Mouse (Mus musculus): ENCODE measurements around the gene Pak1ip1. TPM values are rescaled to one million over a fixed set of nuclear protein-coding genes. Genes with fewer than 3 reads are reported as not detected.

Gene Pak1ip1
- polyA plus RNA-seq, 1 experiment from 2014 or later: 92.0 TPM

DNA sequence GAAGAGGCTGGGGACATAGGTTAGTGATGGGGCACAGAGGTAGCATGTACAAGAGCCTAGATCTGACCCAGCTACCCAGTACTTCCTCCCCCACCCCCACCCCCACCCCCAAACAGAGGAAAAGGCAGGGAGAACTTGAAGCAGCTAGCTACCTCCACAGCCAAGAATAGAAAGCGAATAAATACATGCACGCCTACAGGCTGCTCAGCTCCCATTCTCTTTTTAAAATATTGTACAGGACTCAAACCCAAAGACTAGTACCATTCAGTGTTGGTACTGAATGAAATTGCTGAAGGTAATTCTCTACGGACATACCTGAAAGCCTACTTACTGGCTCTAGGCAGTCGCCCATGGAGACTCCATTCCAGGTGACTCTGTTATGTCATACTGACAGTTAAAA lies 41.7 kb downstream of the Pak1ip1 start:
- WGBS: 97% methylated on average over 4 of the region's 4 CpGs
- H3K4me1 ChIP-seq (replicated peaks; ENCODE audit: control insufficient read depth, insufficient read depth, low read length): no peaks in the 10 kb centered on the region
- DNase-seq (ENCODE audit: low spot score): no peak
- H3K27ac ChIP-seq (ENCODE audit: low read depth, low read length): no peak overlapping the region
- no peak overlapping the region for H3K4me2 ChIP-seq (ENCODE audit: low read depth, low read length, severe bottlenecking)
- no peaks in the 10 kb centered on the region for H3K9me3 ChIP-seq (ENCODE audit: control insufficient read depth, low read length)
- H3K27me3 ChIP-seq (ENCODE audit: control insufficient read depth, insufficient read depth, low read length): no peaks in the 10 kb centered on the region; the same call in 1 of the 2 replicates
- no peak for ATAC-seq (replicated peaks; ENCODE audit: low FRiP score)
- H3K4me3 ChIP-seq (ENCODE audit: low read depth, low read length): no peak overlapping the region
- H3K9ac ChIP-seq (ENCODE audit: low read length): no peak overlapping the region
- no peaks in the 10 kb centered on the region for H3K36me3 ChIP-seq (ENCODE audit: control insufficient read depth, insufficient read depth, low read length)

DNA sequence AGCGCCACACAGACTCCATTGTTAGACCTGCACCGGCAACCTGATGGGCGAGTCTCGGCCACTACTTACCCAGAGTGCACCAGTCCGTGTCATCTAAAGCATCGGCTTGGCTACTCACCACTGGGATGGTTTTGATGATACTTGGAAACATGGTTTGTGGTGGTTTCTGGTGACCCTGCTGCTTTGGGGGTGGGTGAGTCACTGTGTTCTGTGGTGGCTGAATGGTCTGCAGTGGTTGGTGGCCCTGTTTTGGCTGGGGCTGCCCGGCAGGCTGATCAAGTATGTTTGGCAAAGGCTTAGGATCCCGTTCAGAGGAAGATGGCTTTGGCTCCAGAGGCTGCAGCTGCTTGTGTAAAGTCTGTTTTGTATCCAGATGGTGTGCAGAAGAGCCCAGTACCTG lies 45.1 kb downstream of the Pak1ip1 start:
- Histone ChIP-seq H3K4me1 (replicated peaks; ENCODE audit: control insufficient read depth, insufficient read depth, low read length) (no peaks in the 10 kb centered on the region), H3K4me2 (ENCODE audit: low read depth, low read length, severe bottlenecking) (no peak overlapping the region), H3K4me3 (ENCODE audit: low read depth, low read length) (no peak overlapping the region), H3K27ac (ENCODE audit: low read depth, low read length) (no peak overlapping the region), H3K9ac (ENCODE audit: low read length) (no peak overlapping the region), H3K9me3 (ENCODE audit: control insufficient read depth, low read length) (no peaks in the 10 kb centered on the region), H3K36me3 (ENCODE audit: control insufficient read depth, insufficient read depth, low read length) (no peaks in the 10 kb centered on the region), H3K27me3 (ENCODE audit: control insufficient read depth, insufficient read depth, low read length) (peaks cover 12% of the 10 kb centered on the region)
- WGBS: 93% methylated on average over 8 of the region's 8 CpGs
- no peak for DNase-seq (ENCODE audit: low spot score)
- no peak for ATAC-seq (replicated peaks; ENCODE audit: low FRiP score)

DNA sequence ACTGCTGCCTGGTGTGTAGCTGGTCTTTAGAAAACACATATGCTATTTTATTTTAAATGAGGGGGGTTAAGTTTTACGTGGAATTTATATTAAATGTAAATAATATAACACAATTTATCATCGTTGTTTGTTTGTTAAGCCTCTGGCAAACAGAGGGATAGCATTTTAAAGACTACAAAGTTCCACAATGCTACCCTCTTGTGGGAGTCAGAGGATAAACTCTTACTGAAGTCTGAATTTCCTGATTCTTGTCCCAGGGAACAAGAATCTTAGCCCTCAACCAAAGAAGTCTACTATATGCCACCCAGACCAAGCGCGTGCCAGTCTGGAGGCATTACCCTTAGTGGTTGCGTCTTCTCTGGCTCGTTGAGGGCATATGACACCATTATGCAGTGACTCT lies 46.5 kb downstream of the Pak1ip1 start:
- Histone ChIP-seq H3K9me3 (ENCODE audit: control insufficient read depth, low read length) (no peaks in the 10 kb centered on the region), H3K4me1 (replicated peaks; ENCODE audit: control insufficient read depth, insufficient read depth, low read length) (0 out of 2 replicates have a peak, but pooled peaks cover 2% of the 10 kb centered on the region), H3K36me3 (ENCODE audit: control insufficient read depth, insufficient read depth, low read length) (no peaks in the 10 kb centered on the region), H3K27me3 (ENCODE audit: control insufficient read depth, insufficient read depth, low read length) (peaks cover 12% of the 10 kb centered on the region), H3K4me2 (ENCODE audit: low read depth, low read length, severe bottlenecking) (no peak overlapping the region), H3K9ac (ENCODE audit: low read length) (no peak overlapping the region), H3K27ac (ENCODE audit: low read depth, low read length) (no peak overlapping the region), H3K4me3 (ENCODE audit: low read depth, low read length) (no peak overlapping the region)
- ATAC-seq (replicated peaks; ENCODE audit: low FRiP score) (no peak), DNase-seq (ENCODE audit: low spot score) (no peak)
- 89% methylated on average over 6 of the region's 6 CpGs for WGBS

DNA sequence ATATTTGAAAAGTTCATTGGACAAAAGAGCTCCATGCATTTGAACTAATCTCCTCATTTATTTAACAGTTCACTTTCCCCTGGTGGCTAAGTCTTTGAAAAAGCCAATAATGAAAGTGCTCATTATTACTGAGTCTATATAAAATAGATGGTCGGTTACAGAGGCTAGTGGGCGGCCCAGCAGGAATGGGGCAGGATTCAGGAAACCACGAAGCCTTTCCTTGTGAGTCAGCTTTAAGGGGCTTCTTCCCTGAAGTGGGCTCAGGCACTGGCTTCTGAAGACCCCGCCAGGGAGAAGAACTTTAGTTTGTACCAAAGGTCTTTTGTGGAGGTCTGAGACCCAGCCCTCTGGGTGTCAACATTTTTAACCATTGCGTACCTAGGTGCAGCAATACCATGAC lies 51.1 kb downstream of the Pak1ip1 start:
- peaks cover 17% of the 10 kb centered on the region for H3K27me3 ChIP-seq (ENCODE audit: control insufficient read depth, insufficient read depth, low read length)
- ATAC-seq (replicated peaks; ENCODE audit: low FRiP score): peak; percentile 70

More for the DNA sequence above, 51.1 kb downstream of the Pak1ip1 start:
- peak; percentile 59 for DNase-seq (ENCODE audit: low spot score)
- H3K4me1 ChIP-seq (replicated peaks; ENCODE audit: control insufficient read depth, insufficient read depth, low read length): 0 out of 2 replicates have a peak, but pooled peaks cover 2% of the 10 kb centered on the region
- no peak overlapping the region for H3K27ac ChIP-seq (ENCODE audit: low read depth, low read length)
- H3K36me3 ChIP-seq (ENCODE audit: control insufficient read depth, insufficient read depth, low read length): no peaks in the 10 kb centered on the region
- H3K9me3 ChIP-seq (ENCODE audit: control insufficient read depth, low read length): no peaks in the 10 kb centered on the region
- peak overlapping the region; percentile 26; the same call in 1 of the 2 replicates for H3K4me2 ChIP-seq (ENCODE audit: low read depth, low read length, severe bottlenecking)
- WGBS: 16% methylated on average over 5 of the region's 5 CpGs
- H3K4me3 ChIP-seq (ENCODE audit: low read depth, low read length): no peak overlapping the region
- no peak overlapping the region for H3K9ac ChIP-seq (ENCODE audit: low read length)

Other genes starting within 250 kb of the Pak1ip1 start
- gene Gcnt2, start 141.3 kb upstream of the Pak1ip1 start, polyA plus RNA-seq (2014; fragmentation: Nextera tagmentation; extraction: Ambion mirVana): 2.8 and 3.8 TPM in 2 replicates
- 168 and 183 TPM in 2 replicates for gene Tmem14c, start 15.3 kb downstream of the Pak1ip1 start, polyA plus RNA-seq (2014; fragmentation: Nextera tagmentation; extraction: Ambion mirVana)
- gene Mak, start 78.7 kb downstream of the Pak1ip1 start, polyA plus RNA-seq (2014; fragmentation: Nextera tagmentation; extraction: Ambion mirVana): 0.87 and 1.6 TPM in 2 replicates
- not detected in 2 replicates for gene Gcm2, start 110.0 kb downstream of the Pak1ip1 start, polyA plus RNA-seq (2014; fragmentation: Nextera tagmentation; extraction: Ambion mirVana)
- gene Sycp2l, start 113.3 kb downstream of the Pak1ip1 start, polyA plus RNA-seq (2014; fragmentation: Nextera tagmentation; extraction: Ambion mirVana): not detected in 2 replicates
- 52.8 and 55.4 TPM in 2 replicates for gene Elovl2, start 219.4 kb downstream of the Pak1ip1 start, polyA plus RNA-seq (2014; fragmentation: Nextera tagmentation; extraction: Ambion mirVana)
- 13.1 and 14.3 TPM in 2 replicates for gene Smim13, start 248.8 kb downstream of the Pak1ip1 start, polyA plus RNA-seq (2014; fragmentation: Nextera tagmentation; extraction: Ambion mirVana)

Data from forebrain, embryonic 11.5 days (tissue).